Mouse (Mus musculus) G1E-ER4 (cell line): Measurements from ENCODE around the gene Abtb2. TPM values are rescaled to one million over a fixed set of nuclear protein-coding genes. Genes with fewer than 3 reads are reported as not detected.

Experiments used
- GATA1 ChIP-seq: IDR thresholded peaks from one replicate; pipeline ENCODE4 v1.8.0; 2012; ENCODE audit warnings: low read length, inconsistent platforms
- polyA plus RNA-seq: library from polyadenylated mRNA; stranded (reverse); fragments of >175 nt; gene quantifications from 2 replicates; pipeline ENCODE4 v1.2.3, GENCODE M21; 2012

The Abtb2 gene
- polyA plus RNA-seq, 1 experiment: not detected

GRCm38 (mm10) chr2:103632136-103632925, 66.2 kb downstream of the Abtb2 start:
- no peak for TF ChIP-seq GATA1

DNA sequence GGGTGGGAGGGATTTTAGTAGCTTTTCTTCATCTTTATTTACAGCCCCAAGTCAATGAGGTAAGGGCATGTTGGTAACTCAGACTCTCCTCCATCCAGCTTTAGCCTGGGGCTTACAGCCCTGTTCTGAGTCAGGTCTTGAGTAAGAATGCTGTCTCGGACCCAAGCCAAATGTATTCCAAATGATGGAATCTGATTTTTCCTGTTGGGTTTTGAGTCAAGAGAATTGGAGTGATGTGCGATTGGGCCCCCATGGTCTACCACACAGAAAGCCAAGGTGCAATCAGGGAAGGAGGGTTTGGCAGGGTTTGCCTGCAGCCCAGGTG, 66.8 kb downstream of the Abtb2 start:
- TF ChIP-seq GATA1: no peak

GRCm38 (mm10) chr2:103635731-103636487, 69.8 kb downstream of the Abtb2 start:
- TF ChIP-seq GATA1: no peak

- no peak for TF ChIP-seq GATA1
Measured at GRCm38 (mm10) chr2:103637385-103637784, 71.3 kb downstream of the Abtb2 start.

DNA sequence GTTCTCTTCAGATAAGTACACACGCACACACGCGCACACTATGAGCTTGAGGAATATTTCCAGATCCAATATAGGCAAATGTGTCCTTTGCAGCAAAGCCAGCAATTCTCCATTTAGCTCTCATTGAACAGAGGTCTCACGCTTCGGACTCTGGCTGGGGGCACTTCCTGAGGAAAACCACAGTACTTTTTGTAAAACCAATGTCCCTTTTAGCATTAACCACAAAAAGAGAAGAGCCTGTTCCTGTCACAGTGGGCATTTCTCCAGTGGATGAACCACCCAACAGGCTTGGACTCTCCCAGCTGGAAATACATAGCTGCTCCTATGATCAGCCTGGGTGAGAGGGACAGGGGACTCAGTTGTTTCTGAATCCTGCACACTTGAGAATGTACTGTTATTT, 71.8 kb downstream of the Abtb2 start:
- no peak for TF ChIP-seq GATA1

GRCm38 (mm10) chr2:103639701-103640100, 73.6 kb downstream of the Abtb2 start:
- TF ChIP-seq GATA1: no peak

DNA sequence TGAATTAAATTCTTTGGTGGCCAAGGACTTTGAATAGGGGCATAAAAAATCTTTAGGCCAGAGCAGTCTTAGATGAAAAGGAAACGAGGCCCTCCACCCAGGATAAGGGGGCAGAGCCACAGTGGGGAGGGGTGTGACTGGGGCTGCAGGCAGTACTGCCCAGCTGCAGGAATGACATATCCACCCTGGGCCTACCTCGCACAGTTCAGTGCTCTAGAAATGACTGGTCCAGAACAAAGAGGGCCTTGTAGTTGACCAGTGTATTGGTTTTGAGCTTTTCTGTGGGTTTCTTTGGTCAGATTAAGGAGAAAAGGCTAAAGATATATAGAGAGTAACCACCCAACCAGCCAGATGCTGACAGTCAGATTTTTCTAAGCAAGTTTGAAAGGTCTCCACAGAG, 74.8 kb downstream of the Abtb2 start:
- no peak for TF ChIP-seq GATA1

DNA sequence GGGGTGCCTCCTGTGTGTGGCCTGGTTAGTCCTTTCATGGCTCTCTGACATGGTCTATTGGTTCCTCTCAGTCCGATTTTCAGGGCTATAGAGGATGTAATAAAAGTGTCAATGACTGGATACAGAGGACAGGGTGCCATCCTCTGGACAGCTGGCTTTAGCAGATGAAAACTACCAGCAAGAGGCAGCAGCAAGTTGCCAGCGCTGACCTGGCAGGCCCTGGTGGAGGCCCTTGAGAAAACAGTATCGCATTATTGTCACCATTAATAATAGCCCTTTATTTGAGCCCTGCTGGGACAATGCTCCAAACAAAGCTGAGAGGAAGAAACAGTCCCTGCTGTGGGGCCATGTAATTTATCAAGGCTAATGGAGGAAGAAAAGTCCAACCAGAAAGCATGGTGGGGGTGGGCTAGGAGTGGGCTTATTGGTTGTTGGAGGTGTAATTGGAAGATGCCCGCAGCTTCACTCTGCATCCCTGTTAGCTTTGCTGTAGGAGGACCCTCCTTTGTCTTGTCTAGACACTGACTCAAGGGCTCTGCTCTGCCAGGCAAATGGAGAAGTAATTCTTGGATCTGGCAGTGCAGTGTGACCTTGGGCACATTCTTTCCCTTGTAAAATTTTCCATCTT, 77.6 kb downstream of the Abtb2 start:
- no peak for TF ChIP-seq GATA1

DNA sequence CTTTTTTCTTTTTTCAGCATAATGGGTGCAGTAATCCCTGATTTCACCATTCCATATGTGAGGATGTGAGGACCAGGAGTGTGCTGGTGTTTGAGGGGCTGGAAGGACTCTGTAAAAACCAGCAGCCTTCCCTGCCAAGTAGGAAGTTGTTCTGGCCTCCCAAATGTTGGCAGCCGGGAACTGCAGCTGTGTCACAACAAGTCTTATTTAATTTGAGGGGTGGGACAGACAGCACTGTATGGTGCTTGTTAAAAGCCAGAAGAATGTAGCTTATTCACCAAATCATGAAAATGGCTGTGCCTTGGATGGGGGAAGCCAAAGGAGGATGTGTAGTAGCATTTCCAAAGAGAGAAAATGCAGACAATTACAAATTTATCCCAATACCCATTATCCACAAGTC, 78.3 kb downstream of the Abtb2 start:
- TF ChIP-seq GATA1: no peak

DNA sequence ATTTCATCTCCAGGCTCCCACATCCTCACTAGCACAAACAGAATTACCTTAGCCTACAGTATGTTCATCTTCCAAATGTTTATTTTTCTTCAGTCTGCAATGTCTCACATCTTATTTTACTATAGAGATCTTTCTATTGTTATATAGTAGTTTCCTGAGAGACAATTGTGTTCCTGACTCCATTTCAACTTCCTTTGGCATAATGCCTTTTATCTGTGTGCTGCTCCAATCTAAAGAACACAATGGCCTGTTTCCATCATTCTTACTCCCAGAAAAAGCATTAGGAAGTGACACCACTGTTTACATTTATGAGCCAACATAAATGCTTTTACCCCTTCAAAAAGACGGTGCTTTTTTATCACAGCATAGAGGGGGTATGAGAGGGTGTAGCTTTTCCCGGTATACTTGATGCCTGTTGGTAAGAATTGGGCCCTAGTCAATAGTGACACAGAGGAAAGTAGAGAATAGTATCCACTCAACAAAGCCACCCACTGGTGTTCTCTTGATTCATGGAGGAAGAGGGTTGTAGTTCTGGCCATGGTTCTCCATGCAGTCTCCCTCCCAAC, 84.3 kb downstream of the Abtb2 start:
- TF ChIP-seq GATA1: no peak

DNA sequence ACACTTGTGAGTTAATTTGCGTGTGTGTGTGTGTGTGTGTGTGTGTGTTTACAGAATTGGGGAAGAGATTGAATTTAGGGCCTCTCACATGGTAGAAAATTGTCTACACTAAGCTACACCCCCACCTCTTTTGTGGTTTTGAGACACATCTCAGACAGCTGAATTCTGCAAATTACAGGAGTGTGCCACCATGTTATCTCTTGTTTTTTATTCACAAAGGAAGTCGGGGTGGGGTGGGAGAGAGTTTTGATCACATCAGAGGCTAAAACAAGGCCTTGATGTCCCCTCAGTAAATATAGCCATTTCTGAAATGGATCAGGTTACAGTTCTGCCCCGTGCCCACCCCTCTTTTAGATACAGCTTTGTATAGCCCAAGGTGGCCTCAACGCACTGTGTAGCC, 86.0 kb downstream of the Abtb2 start:
- TF ChIP-seq GATA1: no peak

DNA sequence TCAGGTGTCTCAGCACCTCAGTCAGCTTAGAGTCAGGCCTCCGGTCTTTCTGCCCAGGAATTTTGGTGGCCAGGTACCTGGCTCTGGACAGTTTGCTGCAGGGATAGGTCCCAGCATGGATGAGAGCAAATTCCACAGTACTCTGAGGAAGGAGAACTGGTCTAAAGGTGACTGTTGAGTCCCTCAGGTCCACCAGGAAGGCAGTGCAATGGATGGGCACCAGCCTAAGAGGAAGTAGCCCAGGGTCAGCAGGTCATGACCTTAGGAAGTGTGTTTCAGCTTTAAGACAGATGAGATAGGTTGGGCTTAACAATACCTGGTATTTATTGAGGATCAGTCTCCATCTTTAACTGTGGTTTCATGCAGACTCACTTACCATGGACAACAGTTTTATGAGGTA, 88.9 kb downstream of the Abtb2 start:
- TF ChIP-seq GATA1: no peak

- no peak for TF ChIP-seq GATA1
Measured at GRCm38 (mm10) chr2:103656028-103656427, 89.9 kb downstream of the Abtb2 start.

- no peak for TF ChIP-seq GATA1
Measured at GRCm38 (mm10) chr2:103659167-103659566, 93.1 kb downstream of the Abtb2 start.

GRCm38 (mm10) chr2:103659648-103660556, 93.8 kb downstream of the Abtb2 start:
- no peak for TF ChIP-seq GATA1
